Mouse (Mus musculus) urinary bladder, adult 2 months (tissue): ENCODE data around the gene Slc4a5. TPM values are rescaled to one million over a fixed set of nuclear protein-coding genes. Genes with fewer than 3 reads are reported as not detected.
A peak's percentile ranks its signal among the peaks of the same experiment; 100 is the strongest.

Experiments
- DNase-seq: peaks from one replicate; pipeline ENCODE4 v3.0.0; 2022; ENCODE audit warnings: low spot score
- polyA plus RNA-seq: library from polyadenylated mRNA; depleted of rRNA; stranded (reverse); fragments of >200 nt; gene quantifications from 2 replicates; pipeline ENCODE4 v1.2.3, GENCODE M21; 2012

The Slc4a5 gene
- polyA plus RNA-seq, 1 experiment = not detected

DNA sequence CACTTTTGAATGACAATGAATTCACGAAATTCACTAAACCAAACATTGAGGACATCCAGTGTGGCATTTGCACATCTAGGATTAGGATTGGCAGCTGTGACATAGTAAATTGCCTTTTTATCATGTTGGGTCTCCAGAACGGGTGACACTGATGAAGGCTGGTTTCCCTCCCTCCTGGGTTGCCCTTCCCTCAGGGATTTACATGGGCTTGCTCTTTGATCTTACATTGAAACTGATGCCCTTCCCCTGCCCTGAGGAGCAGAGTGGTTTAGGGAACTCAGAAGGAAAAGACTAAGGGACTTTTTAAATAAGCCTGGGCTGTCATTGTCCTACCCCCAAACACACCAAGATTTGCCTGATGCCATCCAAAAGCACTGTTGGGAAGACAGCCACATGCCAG lies 11.9 kb downstream of the Slc4a5 start:
- DNase-seq = no peak

DNA sequence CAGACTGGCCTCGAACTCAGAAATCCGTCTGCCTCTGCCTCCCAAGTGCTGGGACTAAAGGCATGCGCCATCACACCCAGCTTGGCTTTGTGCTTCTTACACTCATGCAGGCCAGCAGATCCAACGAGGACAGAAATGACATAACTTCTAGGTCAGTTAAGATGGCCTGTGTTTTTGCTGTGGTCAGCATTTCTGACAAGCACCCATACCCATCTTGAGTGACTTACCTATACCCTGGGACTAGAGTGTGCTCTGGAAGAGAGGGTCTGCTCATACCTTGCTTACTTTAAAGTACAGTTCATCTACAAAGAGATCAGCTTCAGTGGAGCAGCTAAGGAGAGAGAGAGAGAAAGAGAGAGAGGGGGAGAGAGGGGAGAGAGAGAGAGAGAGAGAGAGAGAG lies 13.7 kb downstream of the Slc4a5 start:
- DNase-seq = no peak

DNA sequence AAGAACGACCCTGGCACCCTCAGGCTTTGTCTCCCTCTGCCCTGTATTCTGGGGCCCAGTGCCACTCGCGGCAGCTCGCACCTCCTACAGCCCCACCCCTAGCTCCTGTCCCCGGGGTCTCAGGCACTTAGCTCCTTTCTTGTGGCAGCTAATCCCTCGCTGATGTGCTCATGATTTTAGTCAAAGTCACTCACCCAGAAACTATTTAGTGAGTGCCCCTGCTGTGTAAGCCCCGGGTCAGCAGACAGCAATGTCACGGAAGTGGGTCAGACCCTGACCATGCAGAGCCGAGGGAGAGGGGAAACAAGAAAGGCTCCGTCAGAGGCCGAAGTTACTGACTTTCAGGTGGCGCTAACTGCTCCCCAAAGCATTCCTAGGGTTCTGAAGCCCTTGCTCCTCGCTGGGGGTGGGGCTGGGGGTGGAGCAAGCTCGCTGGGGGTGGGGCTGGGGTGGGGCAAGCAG lies 14.7 kb downstream of the Slc4a5 start:
- no peak for DNase-seq

DNA sequence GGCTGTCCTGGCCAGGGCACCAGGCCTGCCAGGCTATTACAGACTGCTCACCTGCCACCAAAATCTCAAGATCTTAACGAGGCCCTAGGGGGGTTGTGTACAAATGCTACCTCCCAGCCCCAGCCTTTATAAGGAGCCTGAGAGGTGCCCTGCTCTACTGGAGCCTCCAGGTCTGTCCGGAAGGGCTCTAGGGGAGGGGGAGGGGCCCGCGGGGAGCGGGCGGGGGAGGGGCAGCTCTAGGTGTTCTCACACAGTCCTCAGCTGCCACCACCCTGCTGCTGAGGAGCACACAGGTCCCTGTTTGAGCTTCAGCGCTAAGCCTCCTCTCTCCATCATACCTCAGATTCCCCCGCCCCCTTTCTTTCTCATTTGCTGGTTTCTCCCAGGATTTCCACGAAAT lies 17.5 kb downstream of the Slc4a5 start:
- DNase-seq = no peak

DNA sequence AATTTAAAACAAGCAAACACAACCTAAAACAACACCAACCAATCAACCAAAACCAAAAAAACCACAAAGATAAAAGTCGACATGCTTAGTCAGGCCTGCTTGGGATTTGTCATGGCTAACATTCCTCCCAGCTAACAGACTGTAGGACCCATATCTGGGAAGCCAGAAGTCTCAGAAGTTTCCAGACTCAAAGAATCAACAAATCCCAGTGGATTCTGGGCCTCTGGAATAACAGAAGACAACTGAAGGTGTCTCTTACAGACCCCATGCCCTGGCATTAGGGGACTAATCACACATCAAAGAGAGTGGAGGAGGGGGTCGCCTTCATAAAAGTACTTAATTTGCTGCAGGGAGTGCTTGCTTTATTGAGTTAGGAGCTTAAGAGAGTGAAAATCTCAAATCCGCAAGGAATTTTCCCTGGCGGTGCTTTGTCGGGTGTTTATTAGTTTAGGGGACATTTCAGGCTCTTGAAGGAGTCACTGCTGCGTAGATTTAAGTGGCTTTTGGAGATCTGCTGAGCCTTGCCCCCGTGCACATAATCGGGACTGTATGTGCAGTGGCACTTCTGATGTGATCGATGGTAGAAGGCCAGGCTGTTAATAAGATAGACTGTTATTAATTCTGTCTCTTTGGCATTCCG lies 24.9 kb downstream of the Slc4a5 start:
- DNase-seq = no peak

DNA sequence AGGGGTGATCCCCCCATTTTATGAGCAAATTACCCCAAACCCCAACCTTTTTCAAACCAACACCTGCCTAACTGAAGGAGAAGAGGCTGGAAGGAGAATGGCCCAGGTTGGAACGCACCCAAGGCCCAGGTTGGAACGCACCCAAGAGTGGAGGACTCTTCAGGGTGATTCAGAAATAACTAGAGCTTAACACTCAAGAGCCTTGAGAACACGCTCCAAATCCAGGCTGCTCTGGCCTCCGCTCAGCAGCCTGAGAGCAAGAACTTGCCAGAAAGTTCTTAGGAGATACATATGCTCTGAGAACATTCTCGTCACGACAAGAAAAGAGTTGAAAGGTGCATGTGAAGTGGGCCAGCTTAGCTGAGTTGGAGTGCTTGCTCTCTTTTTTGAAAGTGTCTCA lies 25.5 kb downstream of the Slc4a5 start:
- DNase-seq = no peak

DNA sequence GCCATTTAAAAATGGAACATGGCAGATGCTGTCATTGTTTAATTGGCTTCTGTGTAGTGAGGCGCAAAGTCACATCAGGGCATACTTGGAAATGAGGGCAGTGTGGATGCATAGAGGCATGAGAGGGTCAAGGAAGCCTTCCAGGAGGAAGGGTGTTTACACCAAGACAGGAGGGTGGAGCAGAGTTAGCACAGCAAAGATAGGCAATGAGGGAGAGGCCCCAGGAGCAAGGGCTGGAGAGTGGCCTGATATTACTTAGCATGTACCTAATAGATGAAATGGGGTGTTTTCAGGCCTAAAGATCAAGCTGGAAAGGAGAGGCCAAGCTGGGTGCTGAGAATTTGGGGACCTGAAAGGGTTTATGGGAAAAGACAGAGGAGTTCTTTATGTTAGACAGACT lies 26.4 kb downstream of the Slc4a5 start:
- DNase-seq = no peak

DNA sequence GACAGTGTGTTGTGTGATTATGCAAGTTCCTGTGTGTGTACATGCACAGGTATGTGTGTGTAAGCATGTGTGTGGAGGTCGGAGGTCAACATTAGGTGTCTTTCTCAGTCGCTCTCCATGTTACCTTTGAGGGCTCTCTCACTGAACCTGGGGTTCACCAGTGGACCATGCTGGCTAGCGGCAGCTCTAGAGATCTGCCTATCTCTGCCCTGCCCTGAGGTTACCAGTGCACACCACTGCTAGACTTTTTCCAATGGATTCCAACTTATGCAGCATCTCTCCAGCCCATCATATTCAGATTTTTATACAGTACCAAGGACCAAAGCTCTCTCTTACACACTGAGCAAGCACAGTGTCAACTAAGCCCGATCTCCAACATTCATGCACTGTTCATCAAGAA lies 27.1 kb downstream of the Slc4a5 start:
- no peak for DNase-seq

DNA sequence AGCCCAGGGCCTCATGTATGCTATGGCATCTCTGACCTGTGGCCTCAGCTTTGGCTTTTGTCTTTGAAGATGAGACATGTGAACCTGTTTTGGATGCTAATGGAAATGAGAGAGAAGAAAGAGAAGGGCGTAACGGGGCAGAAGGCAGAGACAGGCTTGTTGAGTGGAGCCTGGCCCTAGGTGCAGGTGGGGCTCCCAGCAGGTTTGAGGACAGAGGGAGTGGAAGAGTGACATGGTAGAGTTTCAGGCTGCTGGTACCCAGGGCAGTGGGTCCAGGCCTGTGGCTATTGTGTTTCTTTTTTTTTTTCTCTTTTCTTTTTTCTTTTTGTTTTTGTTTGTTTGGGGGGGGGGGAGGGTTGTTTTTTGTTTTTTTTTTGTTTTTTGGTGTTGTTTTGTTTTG lies 27.5 kb downstream of the Slc4a5 start:
- DNase-seq = no peak

DNA sequence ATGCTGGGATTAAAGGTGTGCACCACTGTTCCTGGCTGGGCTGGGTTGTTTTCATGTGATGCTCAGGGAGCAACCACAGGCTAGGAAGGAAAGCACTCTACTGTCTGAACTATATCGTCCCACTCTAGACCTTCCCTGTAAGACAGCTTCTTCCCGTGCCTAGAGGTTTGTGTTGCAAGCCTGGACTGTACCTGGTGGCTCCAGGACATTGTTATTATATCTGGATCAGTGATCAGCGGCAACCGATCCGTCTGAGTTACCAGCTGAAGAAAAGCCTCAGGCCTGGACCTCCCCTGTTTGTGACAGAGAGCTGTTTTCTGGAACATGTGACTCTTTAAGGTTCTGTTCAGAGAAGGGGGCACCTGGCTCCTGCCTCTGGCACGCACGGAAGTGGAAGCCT lies 34.6 kb downstream of the Slc4a5 start:
- no peak for DNase-seq

DNA sequence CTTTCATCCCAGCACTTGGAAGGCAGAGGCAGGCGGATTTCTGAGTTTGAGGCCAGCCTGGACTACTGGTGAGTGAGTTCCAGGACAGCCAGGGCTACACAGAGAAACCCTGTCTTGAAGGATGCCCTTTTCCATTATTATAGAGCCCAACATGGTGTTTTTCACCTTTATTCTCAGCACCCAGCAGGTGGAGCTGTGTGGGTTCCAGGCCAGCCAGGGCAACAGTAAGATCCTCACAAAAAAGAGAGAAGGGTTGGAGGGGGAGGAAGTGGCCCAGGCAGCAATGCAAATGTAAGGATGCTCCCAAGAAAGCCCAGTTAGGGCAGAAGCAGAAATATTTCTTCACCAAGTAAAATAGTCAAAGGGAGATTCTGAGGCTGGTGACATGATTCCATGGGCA lies 44.9 kb downstream of the Slc4a5 start:
- no peak for DNase-seq

DNA sequence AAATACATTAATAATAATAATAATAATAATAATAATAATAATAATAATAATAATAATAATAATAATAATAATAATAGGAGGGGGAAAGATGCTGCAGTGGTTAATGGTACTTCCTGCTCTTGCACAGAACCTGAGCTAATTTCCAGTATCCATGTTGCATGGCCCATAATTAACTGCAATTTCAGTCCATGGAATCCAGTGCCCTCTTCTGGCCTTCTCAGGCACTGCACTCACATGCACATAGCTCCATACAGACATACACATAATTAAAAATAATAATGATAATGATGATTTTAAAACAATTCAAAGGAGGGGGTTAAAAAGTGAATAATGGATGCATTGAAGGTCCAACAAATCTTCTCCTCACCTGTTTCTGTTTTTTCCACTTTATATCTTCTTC lies 45.6 kb downstream of the Slc4a5 start:
- no peak for DNase-seq

DNA sequence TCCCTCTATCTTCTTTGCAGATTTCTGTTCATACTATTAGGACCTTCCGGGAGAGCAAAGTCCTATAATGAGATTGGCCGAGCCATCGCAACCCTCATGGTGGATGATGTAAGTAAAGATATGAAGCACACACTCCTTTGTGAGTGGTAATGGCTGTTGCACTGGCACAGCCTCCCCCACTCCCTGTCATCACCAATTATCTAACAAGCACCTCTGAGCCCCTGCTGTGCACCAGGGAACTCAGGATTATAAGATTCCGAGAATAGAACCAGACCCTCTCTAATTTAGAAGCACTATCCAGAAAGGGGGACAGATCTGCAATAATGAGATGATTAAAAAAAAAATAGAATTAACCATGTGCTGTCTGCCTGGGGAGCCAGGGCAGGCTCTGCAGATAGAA lies 46.0 kb downstream of the Slc4a5 start:
- DNase-seq = no peak

DNA sequence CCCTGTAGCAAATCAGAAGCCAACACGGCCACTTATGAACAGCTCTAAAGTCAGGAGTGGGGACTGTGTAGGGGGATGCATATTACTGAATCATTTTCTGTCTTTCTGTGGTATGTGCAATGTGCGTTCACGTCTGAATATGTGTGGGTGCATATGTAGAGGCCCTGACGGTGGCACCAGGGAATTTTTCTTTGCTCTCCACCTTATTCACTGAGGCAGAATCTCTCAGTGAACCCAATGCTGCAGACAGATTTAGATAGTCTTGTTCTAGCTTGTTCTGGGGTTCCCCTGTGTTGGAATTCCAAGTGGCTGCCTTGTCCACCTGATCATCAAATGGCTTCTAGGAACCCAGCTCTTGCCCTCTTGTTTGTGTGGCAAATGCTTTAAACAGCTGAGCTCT lies 48.0 kb downstream of the Slc4a5 start:
- no peak for DNase-seq

DNA sequence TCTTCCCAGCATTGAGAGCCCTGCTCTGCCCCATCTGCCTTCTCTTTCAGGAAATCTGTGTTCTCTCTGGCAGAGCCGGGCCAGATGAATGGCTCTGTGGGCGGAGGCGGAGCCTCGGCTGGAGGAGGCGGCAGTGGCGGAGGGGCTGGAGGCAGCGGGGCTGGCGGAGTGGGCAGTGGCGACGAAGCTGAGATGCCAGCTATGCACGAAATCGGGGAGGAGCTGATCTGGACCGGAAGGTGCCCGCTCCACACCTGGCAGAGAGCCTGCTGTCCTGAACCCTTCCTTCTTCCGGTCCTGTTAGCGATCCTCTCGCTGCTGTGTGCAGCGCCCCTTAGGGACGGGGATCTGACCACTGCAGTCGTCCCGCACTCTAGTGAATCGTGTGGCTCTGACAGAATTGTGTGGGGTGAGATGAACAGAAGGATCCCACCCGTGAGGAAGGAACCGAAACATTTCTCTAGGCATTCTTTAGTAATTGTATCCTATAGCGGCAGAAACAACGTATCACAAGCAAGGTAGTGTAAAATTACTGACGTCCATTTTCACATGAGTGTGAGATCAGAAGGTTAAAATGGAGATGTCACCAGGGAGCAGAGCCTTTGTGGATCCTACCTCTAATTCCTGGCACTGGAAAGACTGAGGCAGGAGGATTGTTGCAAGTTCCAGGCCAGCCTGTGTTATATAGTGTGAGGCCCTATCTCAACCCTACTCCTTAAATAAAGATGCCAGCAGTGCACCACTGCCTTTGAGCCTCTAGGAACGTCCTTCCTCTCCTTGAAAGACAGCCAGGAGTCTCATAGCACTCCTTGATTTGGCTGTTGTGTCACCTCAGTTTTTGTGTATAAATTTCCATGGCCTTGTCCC lies 48.7 kb downstream of the Slc4a5 start:
- peak; percentile 67 for DNase-seq

DNA sequence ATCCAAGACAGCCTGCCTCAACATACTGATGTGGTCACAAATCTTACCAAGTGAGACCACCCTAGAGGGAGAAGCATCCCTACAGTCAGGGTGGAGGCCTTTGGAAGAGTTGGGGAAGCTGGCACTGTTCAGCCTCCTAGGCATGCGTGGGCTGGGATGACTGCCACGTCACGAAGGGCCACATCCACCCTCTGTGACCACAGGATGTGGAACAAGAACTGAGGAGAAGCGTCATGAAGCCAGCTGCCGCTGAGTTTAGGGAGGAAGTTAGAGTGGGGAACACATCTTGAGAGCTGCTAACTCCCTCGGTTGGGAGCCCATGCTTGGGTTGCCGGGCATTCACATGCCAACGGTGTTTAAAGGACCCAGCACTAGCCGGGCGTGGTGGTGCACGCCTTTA lies 54.1 kb downstream of the Slc4a5 start:
- no peak for DNase-seq

DNA sequence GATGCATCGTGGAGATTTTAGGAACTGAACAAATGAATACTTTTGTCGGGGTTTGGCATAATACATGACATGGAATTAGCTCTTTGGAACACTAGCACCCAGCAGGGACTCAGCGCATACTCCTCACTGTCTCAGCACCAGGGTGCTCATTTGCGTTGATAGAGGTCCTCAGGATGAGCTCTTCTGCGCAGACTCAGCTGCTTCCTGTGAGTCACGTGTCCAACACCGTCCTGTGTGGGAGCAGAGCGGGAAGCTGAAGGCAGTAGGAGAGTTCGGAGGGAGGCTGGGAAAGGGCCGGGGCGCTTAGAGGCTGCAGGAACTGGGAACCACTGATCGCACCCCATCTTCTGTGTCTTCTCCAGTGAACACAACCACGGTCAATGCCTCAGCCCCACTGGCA lies 57.5 kb downstream of the Slc4a5 start:
- no peak for DNase-seq

DNA sequence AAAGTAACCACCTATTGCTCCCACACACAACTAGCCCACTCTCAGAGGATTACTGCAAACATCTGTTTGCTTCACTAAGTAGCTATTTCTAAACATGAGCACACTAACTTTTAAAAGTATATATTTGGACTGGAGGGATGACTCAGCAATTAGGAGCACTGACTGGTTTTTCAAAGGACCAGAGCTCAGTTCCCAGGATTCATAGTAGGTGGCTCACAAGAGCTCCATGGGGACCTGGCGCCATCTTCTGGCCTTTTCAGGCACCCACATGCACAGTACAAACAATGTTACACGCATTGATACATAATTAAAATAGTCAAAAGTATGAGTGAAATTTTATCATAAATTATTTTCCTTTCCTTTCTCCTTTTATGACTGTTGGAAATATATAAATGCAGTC lies 59.3 kb downstream of the Slc4a5 start:
- no peak for DNase-seq

DNA sequence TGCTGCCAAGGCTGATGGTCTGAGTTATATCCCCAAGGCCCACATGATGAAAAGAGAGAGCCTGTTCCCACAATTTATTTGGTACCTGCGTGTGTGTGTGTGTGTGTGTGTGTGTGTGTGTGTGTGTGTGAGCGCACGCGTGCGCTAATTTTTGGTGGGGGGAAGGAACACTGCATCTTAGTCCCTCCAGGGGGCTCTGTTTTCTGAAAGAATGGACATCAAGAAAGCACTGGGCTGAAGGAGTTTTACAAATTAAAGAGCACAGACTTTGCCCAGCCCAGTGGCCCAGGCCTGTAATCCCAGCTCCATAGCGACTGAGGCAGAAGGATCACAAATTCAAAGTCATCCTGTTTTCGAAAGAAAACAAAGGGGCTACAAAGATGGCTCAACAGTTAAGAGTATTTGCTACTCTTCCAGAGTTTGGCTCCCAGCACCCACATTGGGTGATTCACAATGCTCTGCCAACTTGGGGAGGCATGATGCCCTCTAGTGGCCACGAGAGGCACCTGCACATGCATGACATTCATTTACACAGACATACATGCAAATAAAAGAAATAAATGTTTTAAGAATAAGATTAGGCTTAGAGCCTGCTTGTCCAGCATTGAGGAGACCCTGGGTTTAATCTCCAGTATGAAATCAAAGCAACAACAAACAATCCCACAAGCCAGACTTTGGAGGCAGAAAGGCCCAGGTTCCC lies 60.8 kb downstream of the Slc4a5 start:
- no peak for DNase-seq

DNA sequence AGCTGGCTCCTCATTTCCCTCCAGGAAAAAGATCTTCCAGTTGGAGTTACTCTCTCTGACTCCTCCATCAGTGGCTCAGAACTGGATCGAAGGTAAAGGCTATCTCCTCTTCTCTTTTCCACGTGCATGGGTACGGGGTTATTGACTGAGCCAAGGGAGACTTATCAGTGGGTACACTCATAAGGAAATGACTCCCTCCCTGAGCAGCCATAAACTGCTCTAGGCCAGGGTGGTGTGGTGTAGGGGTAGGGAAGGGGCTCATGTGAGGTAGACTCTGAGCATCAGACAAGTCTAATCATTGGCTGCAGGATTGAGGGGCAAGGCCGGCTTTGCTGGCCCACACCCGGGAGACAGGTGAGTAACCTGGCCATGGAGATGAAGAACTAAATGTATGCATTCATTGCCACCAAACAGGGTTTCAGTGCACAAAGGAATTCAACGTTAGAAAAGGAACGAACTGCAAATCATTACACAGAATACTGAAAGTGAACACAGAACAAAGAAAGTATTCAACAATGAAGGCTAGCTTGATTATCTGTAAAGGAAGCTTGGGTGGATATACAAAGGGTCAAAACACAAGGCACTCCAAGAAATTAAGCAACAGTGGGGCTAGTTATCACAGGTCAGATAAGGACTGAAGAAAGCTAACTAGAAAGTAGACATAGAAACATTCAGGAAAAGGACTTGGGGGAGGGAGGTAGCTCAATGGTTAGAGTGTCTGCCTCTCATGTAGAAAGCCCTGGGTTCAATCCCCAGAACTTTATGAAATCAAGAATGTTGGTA lies 81.0 kb downstream of the Slc4a5 start:
- no peak for DNase-seq

DNA sequence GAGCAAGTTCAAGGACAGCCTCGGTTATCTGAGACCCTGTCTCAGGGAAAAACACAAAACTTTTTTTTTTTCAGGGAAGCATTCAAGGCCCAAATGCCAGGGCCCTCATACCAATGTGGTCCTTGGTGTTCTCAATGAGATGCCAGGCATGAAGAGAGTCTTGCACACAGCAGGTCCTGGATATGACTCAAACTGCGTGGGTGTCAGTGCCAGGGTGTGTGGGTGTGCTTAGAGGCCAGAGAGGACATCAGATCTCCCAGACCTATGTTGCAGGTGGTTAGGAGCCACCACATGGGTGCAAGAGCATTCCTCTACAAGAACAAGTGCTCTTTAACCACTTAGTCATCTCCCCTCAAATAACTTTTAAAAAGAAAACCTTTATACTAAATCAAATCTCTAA lies 81.7 kb downstream of the Slc4a5 start:
- no peak for DNase-seq

DNA sequence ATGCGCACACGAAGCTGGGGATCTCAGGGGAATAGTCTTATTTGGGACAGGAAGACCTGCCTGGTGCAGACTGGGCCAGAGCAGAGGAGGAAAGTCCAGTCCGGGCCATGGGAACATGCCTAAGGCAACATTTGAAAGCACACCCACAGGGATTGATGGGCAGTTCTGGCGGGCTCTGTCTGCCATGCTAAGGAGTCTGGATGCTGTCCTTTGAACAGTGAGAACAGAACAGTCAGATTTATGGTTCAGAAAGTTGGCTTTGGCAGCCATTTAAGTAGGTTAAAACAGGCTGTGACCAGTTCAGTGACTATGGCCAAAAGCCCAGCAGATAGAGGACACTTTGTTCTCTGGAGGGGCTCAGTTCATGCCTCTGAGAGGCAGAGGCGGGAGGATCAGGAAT lies 82.6 kb downstream of the Slc4a5 start:
- no peak for DNase-seq
